Mouse (Mus musculus) erythroblast, adult 5-6 weeks (primary cell): ENCODE results near the gene Stx5a. TPM values are rescaled to one million over a fixed set of nuclear protein-coding genes. Genes with fewer than 3 reads are reported as not detected.
"Not testable (repeated sequence)": the region's sequence is repeated elsewhere in the genome, so short reads cannot be mapped to it uniquely, and the experiment has no call there.

ENCODE experiments used
- ATAC-seq: replicated peaks from 2 replicates; pipeline ENCODE4 v1.8.0; 2016; ENCODE audit warnings: moderate number of reproducible peaks, mild to moderate bottlenecking, moderate TSS enrichment, inconsistent platforms; ENCODE audit not compliant: poor library complexity, low FRiP score, severe bottlenecking
- total RNA-seq, 2 experiments: library from RNA; stranded (forward) in 1 of 2; stranded (reverse) in 1 of 2; fragments of 150-400 nt in 1 of 2; fragments of 200-764, 138-1000 nt in 1 of 2; gene quantifications; 2 replicates each; pipeline versions ENCODE4 v1.2.3 to v1.2.4; 2015 to 2017; ENCODE audit warnings: low replicate concordance in 2 of 2

The Stx5a gene
- total RNA-seq, 2 experiments from 2014 or later = 119 to 161 TPM

DNA sequence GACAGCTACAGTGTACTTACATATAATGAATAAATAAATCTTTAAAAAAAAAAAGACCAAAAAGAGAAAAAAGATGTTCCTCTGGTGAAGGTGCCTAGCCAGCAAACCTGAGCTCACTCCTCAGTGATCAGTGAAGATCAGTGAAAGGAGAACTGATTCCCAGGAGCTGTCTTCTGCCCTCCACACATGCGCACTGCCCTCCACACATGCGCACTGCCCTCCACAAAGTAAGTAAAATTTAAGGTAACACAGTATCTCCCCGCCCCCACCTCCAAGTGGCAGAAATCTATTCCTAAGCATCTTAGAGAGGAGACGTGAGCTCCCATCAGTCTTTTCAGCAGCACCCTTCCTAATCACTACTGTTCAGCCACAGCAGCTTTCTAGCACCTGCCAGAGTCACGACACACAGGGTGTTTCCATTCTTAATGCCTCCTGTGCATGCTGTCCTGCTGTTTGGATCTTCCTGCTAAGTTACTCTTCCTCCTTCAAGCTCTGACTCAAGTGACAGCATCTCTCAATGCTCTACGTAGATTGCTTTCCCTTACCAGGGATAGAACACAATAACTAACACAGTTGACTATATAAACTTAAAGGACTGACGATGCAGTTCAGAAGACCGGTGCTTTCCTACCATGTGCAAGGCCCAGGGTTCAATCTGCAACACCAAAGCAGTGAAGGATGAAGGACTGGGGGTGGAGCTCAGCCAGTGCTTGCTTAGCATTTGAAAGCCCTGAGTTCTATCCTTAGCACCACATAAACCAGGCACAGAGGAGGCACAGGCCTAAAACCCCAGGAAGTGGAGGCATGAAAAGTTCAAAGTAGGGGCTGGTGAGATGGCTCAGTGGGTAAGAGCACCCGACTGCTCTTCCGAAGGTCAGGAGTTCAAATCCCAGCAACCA lies 25.1 kb upstream of the Stx5a start:
- peak; percentile 32 for ATAC-seq

DNA sequence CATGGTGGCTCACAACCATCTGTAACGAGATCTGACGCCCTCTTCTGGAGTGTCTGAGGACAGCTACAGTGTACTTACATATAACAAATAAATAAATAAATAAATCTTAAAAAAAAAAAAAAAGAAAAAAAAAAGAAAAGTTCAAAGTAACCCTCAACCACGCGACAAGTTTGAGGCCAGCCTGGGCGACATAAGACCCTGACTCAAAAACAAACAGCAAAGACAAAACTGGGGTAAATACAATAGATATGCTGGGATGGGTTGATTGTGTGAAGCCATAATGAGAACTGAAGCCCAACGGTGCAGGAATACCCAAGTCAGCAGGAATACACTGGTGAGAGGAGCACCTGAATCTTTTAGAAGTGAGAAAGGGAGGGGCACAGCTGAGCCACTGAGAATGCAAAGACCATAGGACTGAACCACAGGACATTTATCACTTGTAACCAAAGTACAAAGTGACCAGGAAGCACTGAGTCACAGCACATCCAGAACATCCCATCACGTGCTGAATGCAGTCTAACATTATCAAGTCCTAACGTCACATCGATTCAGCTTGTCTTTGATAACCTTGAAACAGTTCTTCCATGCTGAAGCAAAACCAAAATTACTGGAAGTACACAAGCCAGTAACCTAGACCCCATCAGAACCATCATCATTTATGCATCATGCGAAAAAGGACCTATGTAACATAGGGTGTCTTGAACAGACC lies 24.3 kb upstream of the Stx5a start:
- no peak for ATAC-seq

- peak; percentile 39 for ATAC-seq
Measured at GRCm38 (mm10) chr19:8718357-8718756, 22.9 kb upstream of the Stx5a start.

DNA sequence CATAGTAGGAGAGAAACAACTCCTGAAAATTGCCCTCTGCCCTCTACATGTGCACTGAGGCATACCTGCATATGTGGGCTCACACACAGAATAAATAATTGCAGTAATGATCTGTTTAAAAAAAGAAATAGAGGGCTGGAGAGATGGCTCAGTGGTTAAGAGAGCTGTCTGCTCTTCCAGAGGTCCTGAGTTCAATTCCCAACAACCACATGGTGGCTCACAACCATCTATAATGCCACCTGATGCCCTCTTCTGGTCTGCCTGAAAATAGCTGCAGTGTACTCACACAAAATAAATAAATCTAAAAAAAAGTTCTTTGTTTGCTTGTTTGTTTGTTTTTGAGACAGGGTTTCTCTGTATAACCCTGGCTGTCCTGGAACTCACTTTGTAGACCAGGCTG lies 22.2 kb upstream of the Stx5a start:
- not testable (repeated sequence) for ATAC-seq

DNA sequence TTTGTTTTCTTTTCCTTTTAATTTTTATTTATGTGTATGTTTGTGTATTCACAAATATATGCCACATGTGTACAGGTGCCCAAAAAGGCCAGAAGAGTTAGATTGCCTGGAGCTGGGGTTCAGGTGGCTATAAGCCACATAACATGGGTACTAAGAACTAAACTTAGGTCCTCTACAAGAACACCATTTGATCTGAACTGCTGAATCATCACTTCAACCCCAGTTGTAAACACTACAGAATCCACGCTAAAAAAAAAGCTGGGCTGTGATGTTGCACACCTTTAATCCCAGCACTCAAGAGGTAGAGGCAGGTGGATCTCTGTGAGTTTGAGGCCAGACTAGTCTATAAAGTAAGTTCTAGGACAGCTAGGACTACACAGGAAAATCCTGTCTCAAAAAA lies 19.8 kb upstream of the Stx5a start:
- no peak for ATAC-seq

- no peak for ATAC-seq
Measured at GRCm38 (mm10) chr19:8722021-8722420, 19.2 kb upstream of the Stx5a start.

GRCm38 (mm10) chr19:8722559-8722906 lies 18.7 kb upstream of the Stx5a start:
- ATAC-seq = peak; percentile 29

- ATAC-seq = peak; percentile 90
Measured at GRCm38 (mm10) chr19:8722907-8723573, 18.2 kb upstream of the Stx5a start, which contains the start of gene Slc3a2. Gene Slc3a2 (minus strand): TSS chr19:8723369.

GRCm38 (mm10) chr19:8723574-8724346 lies 17.5 kb upstream of the Stx5a start:
- ATAC-seq = 0 out of 2 replicates have a peak, but pooled peaks have one; percentile 30

- no peak for ATAC-seq
Measured at GRCm38 (mm10) chr19:8724392-8724791, 16.8 kb upstream of the Stx5a start.

DNA sequence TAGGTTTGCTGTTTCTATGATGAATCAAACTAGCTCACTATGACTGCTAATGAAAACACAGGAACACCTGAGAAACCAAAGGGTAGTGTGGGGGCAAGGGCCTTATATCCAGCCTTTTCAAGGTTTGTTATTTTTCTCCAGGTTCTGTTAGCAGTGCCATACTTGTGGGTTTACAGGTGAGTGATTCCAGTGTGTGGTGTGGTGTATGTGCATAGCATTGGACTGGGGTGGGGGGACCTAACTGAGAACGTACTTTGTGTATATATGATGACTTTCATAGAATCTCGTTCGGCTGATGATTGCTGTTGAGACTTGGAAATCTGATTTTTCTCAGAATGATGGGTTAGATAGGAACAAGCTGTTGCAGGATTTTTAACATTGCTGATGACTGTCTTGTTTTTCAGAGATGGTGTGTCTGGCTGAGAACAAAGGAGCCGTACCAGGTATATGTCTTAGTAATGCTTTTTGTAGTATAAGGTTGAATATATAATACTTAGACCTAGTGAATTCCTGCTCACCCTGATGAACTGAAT lies 16.1 kb upstream of the Stx5a start:
- ATAC-seq = no peak

- no peak for ATAC-seq
Measured at GRCm38 (mm10) chr19:8726609-8727390, 14.4 kb upstream of the Stx5a start.

DNA sequence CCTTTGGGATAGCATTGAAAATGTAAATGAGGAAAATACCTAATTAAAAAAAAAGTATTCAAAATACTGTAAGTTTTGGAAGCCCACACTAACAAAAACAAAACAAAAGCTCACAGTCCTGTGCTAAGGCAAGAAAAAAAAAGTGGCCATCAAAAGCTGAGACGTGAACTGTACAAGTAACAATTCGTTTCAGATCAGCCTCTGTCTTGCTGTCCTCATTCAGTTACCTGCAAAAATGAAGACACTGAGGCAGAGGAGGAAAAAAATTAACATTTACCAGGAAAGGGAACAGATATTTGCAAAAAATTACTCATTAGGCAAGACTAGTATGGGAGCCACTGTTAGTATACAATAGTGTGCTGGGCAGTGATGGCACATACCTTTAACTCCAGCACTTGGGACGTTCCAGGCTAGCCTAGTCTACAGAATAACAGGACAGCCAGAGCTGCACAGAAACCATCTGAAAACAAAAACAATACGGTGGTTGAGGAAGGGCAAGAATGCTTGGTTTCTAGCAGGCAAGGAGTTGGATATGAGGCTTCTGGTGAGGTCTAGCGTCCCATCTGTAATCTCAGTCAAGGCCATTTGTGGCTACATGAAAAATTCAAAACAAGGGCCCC lies 13.6 kb upstream of the Stx5a start:
- no peak for ATAC-seq

GRCm38 (mm10) chr19:8728335-8729099 lies 12.7 kb upstream of the Stx5a start:
- ATAC-seq = not testable (repeated sequence)

DNA sequence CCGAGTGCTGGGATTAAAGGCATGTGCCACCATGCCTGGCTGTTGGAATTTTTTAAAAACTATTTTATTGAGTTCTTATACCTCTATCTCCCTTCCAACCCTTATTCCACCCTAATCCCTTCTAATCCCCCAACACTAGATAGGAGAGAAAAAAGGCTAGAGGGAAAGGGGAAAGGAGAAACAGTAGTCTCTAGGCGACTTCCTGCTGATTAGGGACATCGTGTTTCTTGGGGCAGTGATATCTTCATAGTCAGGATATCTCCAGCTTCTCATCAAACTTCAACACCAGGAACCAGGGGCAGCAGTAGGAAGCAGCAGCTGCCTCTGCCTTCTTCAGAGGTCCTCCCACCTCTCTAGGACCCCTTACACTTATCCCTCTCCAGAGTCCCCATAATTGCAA lies 6.9 kb upstream of the Stx5a start:
- ATAC-seq = no peak

DNA sequence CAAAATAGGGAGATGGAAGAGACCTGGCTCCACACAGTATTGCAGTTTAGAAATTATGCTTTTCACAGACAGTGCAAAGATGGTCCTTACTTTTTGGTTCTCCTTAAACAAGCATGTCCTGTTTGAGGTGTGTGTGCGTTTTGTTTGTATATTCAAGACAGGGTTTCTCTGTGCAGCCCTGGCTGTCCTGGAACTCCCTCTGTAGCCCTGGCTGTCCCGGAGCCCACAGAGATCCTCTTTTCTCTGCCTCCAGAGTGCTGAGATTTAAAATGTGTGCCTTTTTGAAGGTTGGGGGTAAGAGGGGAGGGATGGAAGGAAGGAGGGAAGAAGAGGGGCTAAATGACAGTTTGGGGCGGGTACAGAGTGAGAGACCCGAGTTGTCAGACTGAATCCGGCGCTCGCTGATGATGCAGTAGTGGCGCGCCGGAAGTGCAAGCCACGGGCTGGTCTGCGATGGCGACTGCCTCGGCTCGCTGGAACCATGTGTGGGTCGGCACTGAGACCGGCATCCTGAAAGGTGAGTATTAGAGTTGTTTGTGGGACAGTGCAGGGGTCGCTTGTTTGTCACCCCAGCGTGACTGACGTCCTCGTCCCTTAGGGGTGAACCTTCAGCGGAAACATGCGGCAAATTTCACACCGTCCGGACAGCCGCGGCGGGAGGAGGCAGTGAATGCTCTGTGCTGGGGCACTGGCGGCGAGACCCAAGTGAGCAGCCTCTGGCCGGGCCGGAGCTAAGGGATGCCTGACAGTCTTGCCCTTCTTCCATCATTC lies 5.6 kb upstream of the Stx5a start, which contains the start of gene Wdr74:
TSS of gene Wdr74 (plus strand) at position 439 of the 771 bp plus-strand sequence.
- ATAC-seq = peak; percentile 94

DNA sequence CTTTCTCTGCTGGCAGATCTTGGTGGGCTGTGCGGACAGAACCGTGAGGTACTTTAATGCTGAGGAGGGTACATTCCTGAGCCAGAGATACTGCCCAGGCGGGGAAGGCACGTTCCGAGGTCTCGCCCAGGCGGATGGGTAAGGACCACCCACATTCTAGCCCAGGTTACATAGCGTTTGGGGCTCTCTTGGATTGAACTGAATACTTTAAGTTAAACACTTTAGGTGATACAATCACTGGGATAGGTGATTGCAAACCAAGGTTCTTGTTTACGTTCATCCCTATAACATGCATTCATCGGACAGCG lies 5.1 kb upstream of the Stx5a start:
- ATAC-seq = no peak
